Mouse (Mus musculus) liver, embryonic 13.5 days (tissue): ENCODE results near the gene Gm45234. TPM values are rescaled to one million over a fixed set of nuclear protein-coding genes. Genes with fewer than 3 reads are reported as not detected.

Experiments used
- ATAC-seq: fragments of 200-750 bp; cut with Nextera tagmentation; 2 replicates; pipeline ENCODE4 v1.8.0; 2017; ENCODE audit warnings: low read depth, mild to moderate bottlenecking, moderate number of reproducible peaks, moderate library complexity
- DNase-seq: peaks from one replicate; pipeline ENCODE4 v3.0.0; 2022
- H3K27ac ChIP-seq: fragments of 300-500 bp; sonication (generic); 2 replicates; pipeline ENCODE4 v1.5.1; 2015; ENCODE audit warnings: moderate library complexity, mild to moderate bottlenecking, inconsistent platforms
- H3K27me3 ChIP-seq: fragments of 300-500 bp; sonication (generic); 2 replicates; pipeline ENCODE4 v1.6.1; 2015; ENCODE audit warnings: mild to moderate bottlenecking, inconsistent platforms
- H3K36me3 ChIP-seq: fragments of 300-500 bp; sonication (generic); 2 replicates; pipeline ENCODE4 v1.6.1; 2015; ENCODE audit warnings: mild to moderate bottlenecking, inconsistent platforms
- H3K4me1 ChIP-seq: fragments of 300-500 bp; sonication (generic); replicated peaks from 2 replicates; pipeline ENCODE4 v1.6.1; 2015; ENCODE audit warnings: inconsistent platforms
- H3K4me2 ChIP-seq: fragments of 300-500 bp; sonication (generic); 2 replicates; pipeline ENCODE4 v1.6.1; 2015; ENCODE audit warnings: inconsistent platforms, mild to moderate bottlenecking, moderate library complexity
- H3K4me3 ChIP-seq: fragments of 300-500 bp; sonication (generic); replicated peaks from 2 replicates; pipeline ENCODE4 v1.5.1; 2015; ENCODE audit warnings: mild to moderate bottlenecking, inconsistent platforms
- H3K9ac ChIP-seq: fragments of 300-500 bp; sonication (generic); 2 replicates; pipeline ENCODE4 v1.6.1; 2015; ENCODE audit warnings: mild to moderate bottlenecking, inconsistent platforms
- H3K9me3 ChIP-seq: fragments of 300-500 bp; sonication (generic); replicated peaks from 2 replicates; pipeline ENCODE4 v1.6.1; 2016; ENCODE audit warnings: inconsistent platforms
- WGBS: fragments of 180-500 bp; shearing (Covaris S2); methylation state at CpG from one replicate; pipeline ENCODE4 v1.1.7; 2015; ENCODE audit not compliant: insufficient replicate concordance; 5-methylcytosine and 5-hydroxymethylcytosine counted together
- polyA plus RNA-seq: library from polyadenylated mRNA; unstranded; fragments of >200 nt; fragmentation: Nextera tagmentation; extraction: Ambion mirVana; gene quantifications from 2 replicates; pipeline ENCODE4 v1.2.1, GENCODE M21; 2015

Gm45234 gene
- polyA plus RNA-seq, 1 experiment from 2014 or later, result not detected

DNA sequence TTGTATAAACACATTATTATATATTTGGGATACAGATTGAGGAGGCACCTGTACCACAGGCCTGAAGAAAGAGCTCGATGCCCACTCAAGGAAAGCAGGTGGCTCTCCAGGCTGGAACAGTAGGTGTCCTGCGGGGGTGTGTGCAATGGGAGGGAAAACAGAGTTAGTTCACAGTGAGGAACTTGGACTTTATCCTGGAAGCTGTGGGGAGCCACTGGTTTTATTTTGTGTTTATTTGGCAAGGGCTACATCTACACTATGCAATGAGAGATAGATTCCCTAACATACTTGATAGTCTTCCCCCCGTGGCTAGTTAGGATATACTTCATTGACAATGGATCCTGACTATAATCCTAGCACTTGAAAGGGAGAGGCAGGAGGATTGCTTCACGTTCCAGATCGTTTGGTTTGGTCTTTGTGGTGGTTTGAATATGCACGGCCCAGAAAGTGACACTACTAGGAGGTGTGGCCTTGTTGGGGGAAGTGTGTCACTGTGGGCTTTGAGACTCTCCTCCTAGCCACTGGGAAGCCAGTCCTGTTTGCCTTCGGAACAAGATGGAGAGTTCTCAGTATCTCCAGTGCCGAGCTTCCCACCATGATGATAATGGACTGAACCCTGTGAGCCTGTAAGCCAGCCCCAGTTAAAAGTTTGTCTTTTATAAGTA, 31.1 kb upstream of the Gm45234 start:
- H3K4me3 ChIP-seq, result no peak overlapping the region
- H3K36me3 ChIP-seq, result no peaks in the 10 kb centered on the region
- peaks cover 7% of the 10 kb centered on the region; the same call in 1 of the 2 replicates for H3K4me1 ChIP-seq
- ATAC-seq, result peak; percentile 48
- no peak overlapping the region for H3K9ac ChIP-seq
- H3K4me2 ChIP-seq, result no peak overlapping the region
- H3K27me3 ChIP-seq, result no peaks in the 10 kb centered on the region; the same call in 1 of the 2 replicates
- no peak for DNase-seq
- H3K9me3 ChIP-seq, result no peaks in the 10 kb centered on the region
- no peak overlapping the region for H3K27ac ChIP-seq
- 38% methylated on average over 8 of the region's 8 CpGs for WGBS

DNA sequence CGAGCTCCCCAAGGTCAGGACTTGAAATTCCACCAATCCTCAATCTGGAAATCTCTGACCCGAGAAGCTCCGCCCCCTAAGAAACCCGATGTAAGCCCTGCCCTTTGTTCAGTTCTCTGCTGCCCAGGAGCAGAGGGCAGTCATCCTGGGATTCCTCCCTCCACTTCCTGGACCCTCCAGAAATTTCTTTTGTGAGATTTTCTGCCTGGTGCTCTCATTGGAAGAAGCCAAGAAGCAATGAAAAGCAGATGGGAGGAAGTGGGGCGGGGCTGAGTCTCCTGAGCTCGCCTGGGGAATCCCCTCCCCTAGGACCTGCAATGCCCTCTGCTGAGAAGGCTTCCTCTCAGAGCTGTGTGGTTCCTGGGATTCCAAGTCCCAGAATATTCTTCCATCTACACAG, 26.6 kb upstream of the Gm45234 start:
- no peaks in the 10 kb centered on the region for H3K36me3 ChIP-seq
- H3K4me2 ChIP-seq, result peak overlapping the region; percentile 21
- DNase-seq (no peak), ATAC-seq (no peak)
- H3K9me3 ChIP-seq, result no peaks in the 10 kb centered on the region
- H3K4me3 ChIP-seq, result 0 out of 2 replicates have a peak overlapping the region, but pooled peaks have one; percentile 10
- H3K27me3 ChIP-seq, result peaks cover 41% of the 10 kb centered on the region
- no peak overlapping the region for H3K9ac ChIP-seq
- peaks cover 11% of the 10 kb centered on the region; the same call in 1 of the 2 replicates for H3K4me1 ChIP-seq
- H3K27ac ChIP-seq, result no peak overlapping the region
- WGBS, result 18% methylated on average over 6 of the region's 6 CpGs

DNA sequence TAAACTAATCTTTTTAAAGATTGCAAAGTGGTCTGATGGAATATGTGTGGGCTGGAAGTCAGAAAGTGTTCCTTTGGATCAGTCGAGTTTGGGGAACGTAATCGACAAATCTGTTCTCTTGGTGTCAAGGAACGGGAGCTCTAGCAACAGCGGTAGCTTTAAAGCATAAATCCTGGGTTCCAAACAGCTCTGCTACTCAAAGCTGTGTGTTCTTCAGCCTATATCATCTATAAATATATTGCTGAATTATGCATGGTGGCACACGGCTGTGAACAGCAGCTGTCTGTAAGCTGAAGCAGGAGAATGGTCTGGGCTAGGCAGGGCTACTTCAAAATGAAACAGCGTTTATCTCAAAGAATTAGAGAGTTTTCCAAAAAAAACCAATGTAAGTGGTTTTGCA, 25.1 kb upstream of the Gm45234 start:
- Histone ChIP-seq H3K9me3 (no peaks in the 10 kb centered on the region), H3K36me3 (no peaks in the 10 kb centered on the region), H3K4me1 (peaks cover 11% of the 10 kb centered on the region; the same call in 1 of the 2 replicates), H3K4me2 (no peak overlapping the region), H3K4me3 (no peak overlapping the region), H3K27ac (no peak overlapping the region), H3K9ac (no peak overlapping the region), H3K27me3 (peaks cover 41% of the 10 kb centered on the region)
- no peak for DNase-seq
- WGBS, result 76% methylated on average over 7 of the region's 7 CpGs
- no peak for ATAC-seq

GRCm38 (mm10) chr6:124779984-124780416, 24.2 kb upstream of the Gm45234 start:
- H3K27me3 ChIP-seq, result peaks cover 41% of the 10 kb centered on the region
- H3K9ac ChIP-seq, result no peak overlapping the region
- H3K27ac ChIP-seq, result no peak overlapping the region
- ATAC-seq (no peak), DNase-seq (no peak)
- H3K36me3 ChIP-seq, result no peaks in the 10 kb centered on the region
- H3K4me1 ChIP-seq, result peaks cover 11% of the 10 kb centered on the region; the same call in 1 of the 2 replicates
- H3K9me3 ChIP-seq, result no peaks in the 10 kb centered on the region
- H3K4me2 ChIP-seq, result peak overlapping the region; percentile 44
- peak overlapping the region; percentile 4 for H3K4me3 ChIP-seq
- WGBS, result 10% methylated on average over 10 of the region's 10 CpGs

DNA sequence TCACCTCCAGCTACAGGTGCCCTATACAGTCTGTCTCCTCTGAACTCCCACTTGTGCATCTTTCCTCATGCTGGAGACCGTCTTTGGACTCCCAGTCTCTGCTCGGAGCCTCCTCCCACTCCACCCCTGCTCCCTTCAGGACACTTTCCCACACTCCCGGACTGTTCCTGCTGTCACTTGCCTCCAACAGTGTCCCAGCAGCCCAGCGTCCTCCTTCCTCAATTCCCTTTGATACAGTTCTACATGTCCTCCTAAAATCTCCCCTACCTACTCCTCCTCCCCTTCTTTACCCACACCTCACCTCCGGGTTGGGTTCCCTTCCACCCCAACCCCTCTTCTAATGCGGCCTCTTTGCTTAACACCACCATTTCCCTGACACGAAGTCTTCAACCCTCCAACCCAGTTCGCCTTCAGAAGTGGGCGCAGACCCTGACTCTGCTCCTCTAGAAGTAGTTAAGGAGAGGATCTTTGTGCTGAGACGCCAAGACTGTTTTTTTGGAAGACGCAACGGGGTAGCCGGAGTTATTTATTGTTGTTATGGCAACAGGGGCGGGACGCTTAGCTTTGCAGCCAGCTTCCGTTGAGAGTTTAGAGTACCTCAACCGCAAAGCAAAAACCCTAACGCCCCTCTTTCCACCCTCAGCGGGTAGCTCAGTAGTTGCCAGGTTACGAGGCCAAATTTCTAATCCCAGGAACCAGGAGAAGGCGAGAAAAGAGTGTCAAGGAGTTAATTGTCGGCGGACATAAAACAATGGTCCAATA, 23.6 kb upstream of the Gm45234 start, which contains the start of gene Lrrc23:
TSS of gene Lrrc23 (minus strand) at position 506 of the 762 bp plus-strand sequence.
- Histone ChIP-seq H3K27ac (no peak within 1 kb of the TSS), H3K9me3 (no peaks in the 10 kb centered on the region), H3K4me2 (peak within 1 kb of the TSS; percentile 44), H3K4me1 (peaks cover 11% of the 10 kb centered on the region; the same call in 1 of the 2 replicates), H3K27me3 (peaks cover 41% of the 10 kb centered on the region), H3K4me3 (peak within 1 kb of the TSS; percentile 4), H3K36me3 (no peaks in the 10 kb centered on the region), H3K9ac (no peak within 1 kb of the TSS)
- ATAC-seq (no peak), DNase-seq (no peak)
- 2% methylated on average over 23 of the region's 23 CpGs for WGBS

- H3K9ac ChIP-seq, result no peak overlapping the region
- H3K9me3 ChIP-seq, result no peaks in the 10 kb centered on the region
- WGBS, result 65% methylated on average over 15 of the region's 15 CpGs
- no peak overlapping the region for H3K4me2 ChIP-seq
- H3K4me1 ChIP-seq, result peaks cover 20% of the 10 kb centered on the region
- DNase-seq, result no peak
- H3K36me3 ChIP-seq, result no peaks in the 10 kb centered on the region
- no peak overlapping the region for H3K4me3 ChIP-seq
- ATAC-seq, result no peak
- peaks cover 65% of the 10 kb centered on the region for H3K27me3 ChIP-seq
- H3K27ac ChIP-seq, result no peak overlapping the region
Measured at GRCm38 (mm10) chr6:124770511-124770910, 14.7 kb upstream of the Gm45234 start.

DNA sequence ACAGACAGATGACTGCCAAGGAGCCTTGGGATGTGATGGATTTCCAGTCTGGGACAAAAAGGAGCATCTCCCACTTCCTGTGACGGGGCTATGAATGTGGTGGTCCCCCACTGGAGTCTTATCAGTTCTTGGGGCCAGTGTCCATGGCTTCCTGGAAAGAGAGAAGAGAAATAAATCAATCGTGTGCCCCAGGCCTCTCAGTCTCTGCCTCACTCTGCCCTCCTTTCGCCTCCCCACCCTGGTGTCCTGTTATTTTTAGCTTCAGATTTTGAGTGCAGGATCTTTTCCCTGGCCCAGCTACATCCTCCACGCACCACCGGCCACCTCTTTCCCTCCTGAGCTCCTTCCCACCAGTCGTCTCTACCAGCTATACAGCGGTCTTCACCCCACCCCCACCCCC, 14.2 kb upstream of the Gm45234 start:
- no peaks in the 10 kb centered on the region for H3K9me3 ChIP-seq
- WGBS, result 30% methylated on average over 7 of the region's 7 CpGs
- no peak overlapping the region for H3K27ac ChIP-seq
- H3K27me3 ChIP-seq, result peaks cover 68% of the 10 kb centered on the region
- ATAC-seq (no peak), DNase-seq (no peak)
- no peak overlapping the region for H3K9ac ChIP-seq
- H3K4me2 ChIP-seq, result no peak overlapping the region
- no peak overlapping the region for H3K4me3 ChIP-seq
- peaks cover 20% of the 10 kb centered on the region for H3K4me1 ChIP-seq
- H3K36me3 ChIP-seq, result no peaks in the 10 kb centered on the region

- DNase-seq (no peak), ATAC-seq (peak; percentile 32; the same call in 1 of the 2 replicates)
- WGBS, result 2% methylated on average over 54 of the region's 54 CpGs
- H3K9ac ChIP-seq, result peak within 1 kb of the TSS; percentile 41
- peak within 1 kb of the TSS; percentile 68 for H3K4me2 ChIP-seq
- no peak within 1 kb of the TSS for H3K27ac ChIP-seq
- H3K4me1 ChIP-seq, result peaks cover 20% of the 10 kb centered on the region
- peak within 1 kb of the TSS; percentile 52 for H3K4me3 ChIP-seq
- no peaks in the 10 kb centered on the region for H3K36me3 ChIP-seq
- H3K27me3 ChIP-seq, result peaks cover 69% of the 10 kb centered on the region
- H3K9me3 ChIP-seq, result no peaks in the 10 kb centered on the region
Measured at GRCm38 (mm10) chr6:124769101-124769765, 13.4 kb upstream of the Gm45234 start, which contains the start of gene Eno2. Gene Eno2, minus strand, starts transcription at chr6:124769673.

GRCm38 (mm10) chr6:124768704-124769044, 12.9 kb upstream of the Gm45234 start:
- no peak for ATAC-seq
- WGBS, result 4% methylated on average over 9 of the region's 9 CpGs
- H3K9me3 ChIP-seq, result no peaks in the 10 kb centered on the region
- no peak overlapping the region for H3K27ac ChIP-seq
- no peak for DNase-seq
- H3K9ac ChIP-seq, result no peak overlapping the region; the same call in 1 of the 2 replicates
- no peaks in the 10 kb centered on the region for H3K36me3 ChIP-seq
- peak overlapping the region; percentile 52 for H3K4me3 ChIP-seq
- H3K4me2 ChIP-seq, result peak overlapping the region; percentile 68
- peaks cover 74% of the 10 kb centered on the region for H3K27me3 ChIP-seq
- peaks cover 20% of the 10 kb centered on the region for H3K4me1 ChIP-seq

DNA sequence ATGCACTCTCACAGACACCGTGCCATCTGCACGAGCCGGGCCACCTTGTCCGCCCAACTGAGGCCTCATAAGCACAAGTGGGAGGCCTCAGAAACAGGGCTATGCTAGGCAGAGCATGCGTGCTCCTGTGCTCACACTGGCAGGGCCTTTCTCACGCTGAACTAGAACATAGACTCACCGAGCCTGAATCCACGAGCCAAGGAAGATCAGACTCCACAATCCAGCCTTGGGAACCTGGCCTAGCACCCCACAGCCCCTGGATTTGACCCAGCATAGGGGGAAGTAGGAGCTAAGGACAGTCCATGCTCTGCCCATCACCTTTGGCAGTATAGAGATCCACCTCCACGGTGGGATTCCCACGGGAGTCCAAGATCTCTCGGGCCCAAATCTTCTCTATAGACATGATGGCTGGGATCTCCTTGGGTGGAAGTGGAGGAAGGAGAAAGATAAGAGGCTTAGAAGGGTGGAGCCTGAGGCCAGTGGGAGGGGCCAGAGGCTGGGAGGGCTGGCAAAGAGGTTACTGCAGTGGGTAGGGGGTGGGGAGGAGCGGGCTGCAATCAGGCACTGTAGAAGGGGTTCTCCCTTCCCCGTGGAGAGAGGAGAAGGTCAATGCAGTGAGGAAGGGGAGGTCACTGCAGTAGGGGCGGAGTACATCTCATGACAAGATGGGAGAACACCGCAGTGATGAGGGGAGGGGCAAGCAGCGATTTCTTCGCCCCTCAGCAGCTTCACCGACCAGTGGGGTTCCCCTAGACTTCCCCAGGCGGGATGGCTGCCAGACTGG, 12.3 kb upstream of the Gm45234 start:
- no peak overlapping the region for H3K9ac ChIP-seq
- peak overlapping the region; percentile 68 for H3K4me2 ChIP-seq
- WGBS, result 26% methylated on average over 19 of the region's 19 CpGs
- peak overlapping the region; percentile 52 for H3K4me3 ChIP-seq
- no peak overlapping the region for H3K27ac ChIP-seq
- peak; percentile 39; the same call in 1 of the 2 replicates for ATAC-seq
- H3K36me3 ChIP-seq, result no peaks in the 10 kb centered on the region
- H3K27me3 ChIP-seq, result peaks cover 74% of the 10 kb centered on the region
- no peak for DNase-seq
- peaks cover 20% of the 10 kb centered on the region for H3K4me1 ChIP-seq
- H3K9me3 ChIP-seq, result no peaks in the 10 kb centered on the region
